Mouse (Mus musculus) lung, embryonic 16.5 days (tissue): Measurements from ENCODE around the gene Thoc6. TPM values are rescaled to one million over a fixed set of nuclear protein-coding genes. Genes with fewer than 3 reads are reported as not detected.

ENCODE experiments used
- ATAC-seq: fragments of 200-750 bp; cut with Nextera tagmentation; 2 replicates; pipeline ENCODE4 v1.8.0; 2017; ENCODE audit warnings: low read depth, mild to moderate bottlenecking, moderate library complexity
- H3K27ac ChIP-seq: fragments of 300-500 bp; sonication (generic); 2 replicates; pipeline ENCODE4 v1.5.1; 2014; ENCODE audit warnings: mild to moderate bottlenecking, control low read depth, low read length
- H3K27me3 ChIP-seq: fragments of 300-500 bp; sonication (generic); 2 replicates; pipeline ENCODE4 v1.6.1; 2014; ENCODE audit warnings: low read depth, low read length, mixed read lengths; ENCODE audit not compliant: control insufficient read depth, insufficient read depth
- H3K36me3 ChIP-seq: fragments of 300-500 bp; sonication (generic); 2 replicates; pipeline ENCODE4 v1.6.1; 2014; ENCODE audit warnings: low read length; ENCODE audit not compliant: control insufficient read depth, insufficient read depth
- H3K4me1 ChIP-seq: fragments of 300-500 bp; sonication (generic); replicated peaks from 2 replicates; pipeline ENCODE4 v1.6.1; 2014; ENCODE audit warnings: low read length, mixed read lengths; ENCODE audit not compliant: control insufficient read depth, insufficient read depth
- H3K4me2 ChIP-seq: fragments of 300-500 bp; sonication (generic); 2 replicates; pipeline ENCODE4 v1.6.1; 2014; ENCODE audit warnings: low read depth, low read length, control low read depth
- H3K4me3 ChIP-seq: fragments of 300-500 bp; sonication (generic); 2 replicates; pipeline ENCODE4 v1.5.1; 2014; ENCODE audit warnings: mild to moderate bottlenecking, low read length, control low read depth
- H3K9ac ChIP-seq: fragments of 300-500 bp; sonication (generic); 2 replicates; pipeline ENCODE4 v1.6.1; 2014; ENCODE audit warnings: low read length, control low read depth
- H3K9me3 ChIP-seq: fragments of 300-500 bp; sonication (generic); 2 replicates; pipeline ENCODE4 v1.6.1; 2016; ENCODE audit warnings: low read length; ENCODE audit not compliant: control insufficient read depth
- WGBS: fragments of 180-500 bp; shearing (Covaris S2); extraction: QIAGEN DNeasy Blood & Tissue Kit; methylation state at CpG from one replicate; pipeline ENCODE4 v1.1.7; 2014; 5-methylcytosine and 5-hydroxymethylcytosine counted together
- polyA plus RNA-seq: library from polyadenylated mRNA; unstranded; fragments of >200 nt; fragmentation: Nextera tagmentation; extraction: Ambion mirVana; gene quantifications from 2 replicates; pipeline ENCODE4 v1.2.1, GENCODE M21; 2015

The Thoc6 gene
- polyA plus RNA-seq, 1 experiment from 2014 or later = 49.2 TPM

GRCm38 (mm10) chr17:23620351-23620750 is 53.3 kb downstream of the Thoc6 start:
- no peak for ATAC-seq
- Histone ChIP-seq H3K27ac (no peak overlapping the region), H3K4me3 (no peak overlapping the region), H3K9me3 (no peaks in the 10 kb centered on the region), H3K36me3 (no peaks in the 10 kb centered on the region), H3K4me2 (no peak overlapping the region), H3K9ac (no peak overlapping the region), H3K4me1 (no peaks in the 10 kb centered on the region), H3K27me3 (peaks cover 2% of the 10 kb centered on the region; the same call in 1 of the 2 replicates)
- 54% methylated on average over 7 of the region's 7 CpGs for WGBS

Other genes with a start within 250 kb of the Thoc6 start
- gene Vmn2r117, start 194.2 kb downstream of the Thoc6 start, polyA plus RNA-seq = not detected in 2 replicates
- 17.4 and 21.7 TPM in 2 replicates for gene Zfp213, start 109.6 kb downstream of the Thoc6 start, polyA plus RNA-seq
- 12.9 TPM in 2 replicates for gene Zfp13, start 74.4 kb downstream of the Thoc6 start, polyA plus RNA-seq
- 0.26 and 0.36 TPM in 2 replicates for gene Zscan10, start 73.0 kb downstream of the Thoc6 start, polyA plus RNA-seq
- 0.49 and 0.78 TPM in 2 replicates for gene Mmp25, start 28.6 kb downstream of the Thoc6 start, polyA plus RNA-seq
- gene Bicdl2, start 13.4 kb downstream of the Thoc6 start, polyA plus RNA-seq = 4.3 and 4.7 TPM in 2 replicates
- 88.4 and 90.6 TPM in 2 replicates for gene Hcfc1r1, start 286 bp downstream of the Thoc6 start, polyA plus RNA-seq
- 22.0 and 23.1 TPM in 2 replicates for gene Tnfrsf12a, start 3.6 kb upstream of the Thoc6 start, polyA plus RNA-seq
- gene Cldn6, start 5.4 kb upstream of the Thoc6 start, polyA plus RNA-seq = 196 and 206 TPM in 2 replicates
- 2.4 and 2.6 TPM in 2 replicates for gene Cldn9, start 10.1 kb upstream of the Thoc6 start, polyA plus RNA-seq
- 0.14 TPM in 1 of 2 replicates, not detected in the other for gene 1520401A03Rik, start 48.9 kb upstream of the Thoc6 start, polyA plus RNA-seq
- gene Pkmyt1, start 52.5 kb upstream of the Thoc6 start, polyA plus RNA-seq = 58.2 and 58.8 TPM in 2 replicates
- 51.8 and 52.7 TPM in 2 replicates for gene Paqr4, start 67.0 kb upstream of the Thoc6 start, polyA plus RNA-seq
- gene Kremen2, start 72.0 kb upstream of the Thoc6 start, polyA plus RNA-seq = 0.25 and 0.83 TPM in 2 replicates
- gene Flywch1, start 97.7 kb upstream of the Thoc6 start, polyA plus RNA-seq = 61.3 and 65.2 TPM in 2 replicates
- 29.0 and 31.4 TPM in 2 replicates for gene Flywch2, start 112.2 kb upstream of the Thoc6 start, polyA plus RNA-seq
- gene Srrm2, start 116.7 kb upstream of the Thoc6 start, polyA plus RNA-seq = 411 and 414 TPM in 2 replicates
- gene Elob, start 155.3 kb upstream of the Thoc6 start, polyA plus RNA-seq = 980 and 1,001 TPM in 2 replicates
- not detected in 2 replicates for gene Prss33, start 162.2 kb upstream of the Thoc6 start, polyA plus RNA-seq
- 0.41 TPM in 1 of 2 replicates, not detected in the other for gene Prss32, start 170.0 kb upstream of the Thoc6 start, polyA plus RNA-seq
- 0.75 and 0.99 TPM in 2 replicates for gene Prss41, start 170.3 kb upstream of the Thoc6 start, polyA plus RNA-seq
- not detected in 2 replicates for gene Prss21, start 194.2 kb upstream of the Thoc6 start, polyA plus RNA-seq
- not detected in 2 replicates for gene Dcpp1, start 207.0 kb upstream of the Thoc6 start, polyA plus RNA-seq
- not detected in 2 replicates for gene Dcpp2, start 207.0 kb upstream of the Thoc6 start, polyA plus RNA-seq
- 0.88 and 2.0 TPM in 2 replicates for gene Dcpp3, start 243.6 kb upstream of the Thoc6 start, polyA plus RNA-seq